Mouse (Mus musculus): ENCODE results near the gene Pkd2.

GRCm38 (mm10) chr5:104446156-104446555 lies 13.1 kb upstream of the Pkd2 start:
- peak; percentile 13 to 75; a peak in 2 of 4 replicates for TF ChIP-seq CTCF (conservative IDR thresholded peaks at IDR 0.05 in 1 of 2, IDR thresholded peaks at IDR 0.05 in 1 of 2; ENCODE audit: low read depth in 2 of 2, low read length in 2 of 2)
- TF ChIP-seq NELFE (IDR thresholded peaks at IDR 0.05; ENCODE audit: low read depth, low read length) = no peak
- no peak for TF ChIP-seq TBP (conservative IDR thresholded peaks at IDR 0.05; ENCODE audit: low read depth, low read length)
- no peak for TF ChIP-seq USF2 (conservative IDR thresholded peaks at IDR 0.05; ENCODE audit: low read depth, low read length)
- no peak for TF ChIP-seq MAFK (IDR thresholded peaks at IDR 0.05; ENCODE audit: insufficient replicate concordance, low read length)
- no peak for TF ChIP-seq ZC3H11A (IDR thresholded peaks at IDR 0.05; ENCODE audit: low read depth, low read length)
- no peak for TF ChIP-seq CHD2 (IDR thresholded peaks at IDR 0.05; ENCODE audit: low read length)
- TF ChIP-seq POLR2A (IDR thresholded peaks at IDR 0.05; ENCODE audit: low read depth, low read length) = no peak
- no peak for TF ChIP-seq POLR2AphosphoS2 (IDR thresholded peaks at IDR 0.05; ENCODE audit: low read depth, low read length)
- no peak for TF ChIP-seq PAX5 (IDR thresholded peaks at IDR 0.05; ENCODE audit: low read length)
- no peak for TF ChIP-seq TCF12 (IDR thresholded peaks at IDR 0.05; ENCODE audit: low read depth, low read length)
- no peak for TF ChIP-seq EP300 (IDR thresholded peaks at IDR 0.05; ENCODE audit: low read length)

Data from CH12.LX (cell line).